Mouse (Mus musculus): ENCODE results near the gene Cemip.

GRCm38 (mm10) chr7:84116621-84117542 lies 30.6 kb upstream of the Cemip start:
- TF ChIP-seq CTCF (IDR thresholded peaks at IDR 0.05; ENCODE audit: control insufficient read depth, insufficient read depth, insufficient read length) (no peak), CEBPB (IDR thresholded peaks at IDR 0.05; ENCODE audit: low read depth) (no peak), USF1 (IDR thresholded peaks at IDR 0.05; ENCODE audit: low read depth) (no peak), MAX (IDR thresholded peaks at IDR 0.05) (no peak)

Measured in C2C12 (cell line).